Mouse (Mus musculus): Measurements from ENCODE around the gene Rsbn1.

- TF ChIP-seq CTCF (IDR thresholded peaks at IDR 0.05; ENCODE audit: extremely low read depth, insufficient read depth, low read length): no peak
- no peak for TF ChIP-seq POLR2A (IDR thresholded peaks at IDR 0.05; ENCODE audit: extremely low read depth, insufficient read depth, low read length)
These were observed 31.1 kb downstream of the Rsbn1 start for GRCm38 (mm10) chr3:103944794-103945562.

Measured in cortical plate, adult 2 months (tissue).